Mouse (Mus musculus) spleen, embryonic (tissue): Measurements from ENCODE around the gene Usp5.
"Not testable (repeated sequence)": the region's sequence is repeated elsewhere in the genome, so short reads cannot be mapped to it uniquely, and the experiment has no call there.

Source experiments
- CTCF ChIA-PET: fragments of 350-600 bp; sonication (Branson Sonifier 250); formaldehyde crosslinking; loops from one replicate; lab custom pipeline; 2022; lab: Charles Lee

Gene Usp5

GRCm38 (mm10) chr6:124811701-124812560, 17.4 kb downstream of the Usp5 start:
- CTCF ChIA-PET: no interaction called here

- CTCF ChIA-PET: no interaction called here
Observed at GRCm38 (mm10) chr6:124811403-124811665, 17.9 kb downstream of the Usp5 start.

- CTCF ChIA-PET: not testable (repeated sequence)
Observed at GRCm38 (mm10) chr6:124810566-124811402, 18.5 kb downstream of the Usp5 start.

- CTCF ChIA-PET: interaction anchor here (1.2 kb wide), 1 partner anchor 18 kb away, joined by 3 read pairs; no protein-coding TSS in a partner anchor
Observed at GRCm38 (mm10) chr6:124809775-124810538, 19.3 kb downstream of the Usp5 start.

- CTCF ChIA-PET: interaction anchor here (1.0 to 1.2 kb wide), 2 partner anchors 19 to 93 kb away, joined by 3 read pairs; no protein-coding TSS in a partner anchor
Observed at GRCm38 (mm10) chr6:124809052-124809774, 20.1 kb downstream of the Usp5 start.

- CTCF ChIA-PET: interaction anchor here (0.8 to 1.2 kb wide), 4 partner anchors 19 to 314 kb away, joined by 3 to 13 read pairs (median 4); no protein-coding TSS in a partner anchor
Observed at GRCm38 (mm10) chr6:124808358-124809012, 20.8 kb downstream of the Usp5 start, which contains the start of gene Spsb2. Gene Spsb2 (plus strand): TSS chr6:124808661.

GRCm38 (mm10) chr6:124807986-124808357, 21.3 kb downstream of the Usp5 start:
- CTCF ChIA-PET: interaction anchor here (0.8 to 1.1 kb wide), 2 partner anchors 30 to 314 kb away, joined by 4 to 13 read pairs; no protein-coding TSS in a partner anchor

GRCm38 (mm10) chr6:124807366-124807765, 21.9 kb downstream of the Usp5 start:
- CTCF ChIA-PET: interaction anchor here (1.1 kb wide), 1 partner anchor 31 kb away, joined by 4 read pairs; no protein-coding TSS in a partner anchor

GRCm38 (mm10) chr6:124806446-124807140, 22.7 kb downstream of the Usp5 start:
- CTCF ChIA-PET: no interaction called here

- CTCF ChIA-PET: interaction anchor here (0.7 kb wide), 1 partner anchor 68 kb away, joined by 5 read pairs; no protein-coding TSS in a partner anchor
Observed at GRCm38 (mm10) chr6:124805341-124806321, 23.7 kb downstream of the Usp5 start.

GRCm38 (mm10) chr6:124804341-124804740, 24.9 kb downstream of the Usp5 start:
- CTCF ChIA-PET: no interaction called here

- CTCF ChIA-PET: not testable (repeated sequence)
Observed at GRCm38 (mm10) chr6:124803691-124804090, 25.6 kb downstream of the Usp5 start.

- CTCF ChIA-PET: interaction anchor here (0.7 kb wide), 1 partner anchor 798 kb away, joined by 3 read pairs; no protein-coding TSS in a partner anchor
Observed at GRCm38 (mm10) chr6:124803061-124803460, 26.2 kb downstream of the Usp5 start.

- CTCF ChIA-PET: not testable (repeated sequence)
Observed at GRCm38 (mm10) chr6:124802400-124802799, 26.9 kb downstream of the Usp5 start.

- CTCF ChIA-PET: no interaction called here
Observed at GRCm38 (mm10) chr6:124796200-124796599, 33.1 kb downstream of the Usp5 start.

- CTCF ChIA-PET: no interaction called here
Observed at GRCm38 (mm10) chr6:124795781-124796180, 33.5 kb downstream of the Usp5 start.

GRCm38 (mm10) chr6:124791911-124792310, 37.4 kb downstream of the Usp5 start:
- CTCF ChIA-PET: no interaction called here

- CTCF ChIA-PET: interaction anchor here (0.6 kb wide), 1 partner anchor 263 kb away, joined by 3 read pairs; no protein-coding TSS in a partner anchor
Observed at GRCm38 (mm10) chr6:124790121-124790520, 39.2 kb downstream of the Usp5 start.
